Mouse (Mus musculus): ENCODE results near the gene Cdc42bpa.

DNA sequence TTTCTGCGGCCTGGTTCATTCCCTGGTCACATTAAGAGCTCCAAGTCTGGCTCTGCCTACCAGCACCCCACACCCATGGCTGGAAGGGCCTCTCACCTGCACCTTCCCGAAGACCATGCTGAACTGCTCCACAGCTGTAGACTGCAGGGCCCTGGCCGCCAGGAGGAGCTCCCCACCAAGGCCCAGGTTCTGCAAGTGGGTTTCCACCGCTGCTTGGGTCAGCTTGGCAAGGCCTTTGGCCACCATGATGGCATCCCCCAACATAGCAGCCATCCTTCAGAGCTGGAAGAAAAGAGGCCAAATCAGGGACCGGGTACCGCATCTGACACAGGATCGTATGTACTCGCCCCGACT, 221.7 kb downstream of the Cdc42bpa start:
- TF ChIP-seq CTCF (IDR thresholded peaks at IDR 0.05; ENCODE audit: low read depth) (peak; percentile 16; the same call in 1 of the 2 replicates), EP300 (IDR thresholded peaks at IDR 0.05; ENCODE audit: low read depth) (no peak)
